Mouse (Mus musculus) heart, embryonic 12.5 days (tissue): ENCODE measurements at regions not wholly inside any gene's neighbourhood (a gene's known extent, or its start where the extent isn't known, plus 50 kb on each side); places are given as distances from the start of the nearest gene placed in this dataset.
A peak's percentile ranks its signal among the peaks of the same experiment; 100 is the strongest.

ENCODE experiments used
- ATAC-seq: fragments of 200-750 bp; cut with Nextera tagmentation; 2 replicates; pipeline ENCODE4 v1.8.0; 2017; ENCODE audit warnings: moderate TSS enrichment, moderate library complexity; ENCODE audit not compliant: insufficient number of reproducible peaks, low FRiP score
- H3K27ac ChIP-seq: fragments of 300-500 bp; sonication (generic); 2 replicates; pipeline ENCODE4 v1.5.1; 2016; ENCODE audit warnings: mild to moderate bottlenecking, moderate library complexity; ENCODE audit not compliant: poor library complexity, severe bottlenecking
- H3K27me3 ChIP-seq: fragments of 300-500 bp; sonication (generic); replicated peaks from 2 replicates; pipeline ENCODE4 v1.6.1; 2016; ENCODE audit warnings: mild to moderate bottlenecking, moderate library complexity
- H3K36me3 ChIP-seq: fragments of 300-500 bp; sonication (generic); 2 replicates; pipeline ENCODE4 v1.6.1; 2016; ENCODE audit warnings: mild to moderate bottlenecking, moderate library complexity
- H3K4me1 ChIP-seq: fragments of 300-500 bp; sonication (generic); replicated peaks from 2 replicates; pipeline ENCODE4 v1.6.1; 2016; ENCODE audit warnings: mild to moderate bottlenecking
- H3K4me2 ChIP-seq: fragments of 300-500 bp; sonication (generic); 2 replicates; pipeline ENCODE4 v1.6.1; 2016; ENCODE audit warnings: mild to moderate bottlenecking, moderate library complexity
- H3K4me3 ChIP-seq: fragments of 300-500 bp; sonication (generic); 2 replicates; pipeline ENCODE4 v1.5.1; 2016; ENCODE audit warnings: mild to moderate bottlenecking
- H3K9ac ChIP-seq: fragments of 300-500 bp; sonication (generic); 2 replicates; pipeline ENCODE4 v1.6.1; 2016; ENCODE audit warnings: mild to moderate bottlenecking, moderate library complexity
- H3K9me3 ChIP-seq: fragments of 300-500 bp; sonication (generic); replicated peaks from 2 replicates; pipeline ENCODE4 v1.6.1; 2016; ENCODE audit warnings: mild to moderate bottlenecking, moderate library complexity
- WGBS: fragments of 180-500 bp; shearing (Covaris S2); methylation state at CpG from one replicate; pipeline ENCODE4 v1.1.7; 2016; 5-methylcytosine and 5-hydroxymethylcytosine counted together

GRCm38 (mm10) chr13:16261145-16261544 lies 249.5 kb downstream of the Inhba start:
- Histone ChIP-seq H3K9ac (no peak overlapping the region), H3K27me3 (no peaks in the 10 kb centered on the region), H3K4me3 (no peak overlapping the region), H3K9me3 (no peaks in the 10 kb centered on the region), H3K4me1 (no peaks in the 10 kb centered on the region), H3K27ac (no peak overlapping the region), H3K4me2 (no peak overlapping the region), H3K36me3 (no peaks in the 10 kb centered on the region)
- 67% methylated on average over 3 of the region's 3 CpGs for WGBS
- ATAC-seq, result no peak

- 20% methylated on average over 3 of the region's 3 CpGs for WGBS
- H3K9me3 ChIP-seq, result no peaks in the 10 kb centered on the region
- ATAC-seq, result no peak
- no peak overlapping the region for H3K4me2 ChIP-seq
- no peak overlapping the region for H3K9ac ChIP-seq
- H3K4me1 ChIP-seq, result peaks cover 30% of the 10 kb centered on the region
- no peaks in the 10 kb centered on the region for H3K36me3 ChIP-seq
- H3K4me3 ChIP-seq, result no peak overlapping the region
- 0 out of 2 replicates have a peak overlapping the region, but pooled peaks have one; percentile 21 for H3K27ac ChIP-seq
- no peaks in the 10 kb centered on the region for H3K27me3 ChIP-seq
Measured at GRCm38 (mm10) chr13:16279974-16280373, 268.3 kb downstream of the Inhba start.

DNA sequence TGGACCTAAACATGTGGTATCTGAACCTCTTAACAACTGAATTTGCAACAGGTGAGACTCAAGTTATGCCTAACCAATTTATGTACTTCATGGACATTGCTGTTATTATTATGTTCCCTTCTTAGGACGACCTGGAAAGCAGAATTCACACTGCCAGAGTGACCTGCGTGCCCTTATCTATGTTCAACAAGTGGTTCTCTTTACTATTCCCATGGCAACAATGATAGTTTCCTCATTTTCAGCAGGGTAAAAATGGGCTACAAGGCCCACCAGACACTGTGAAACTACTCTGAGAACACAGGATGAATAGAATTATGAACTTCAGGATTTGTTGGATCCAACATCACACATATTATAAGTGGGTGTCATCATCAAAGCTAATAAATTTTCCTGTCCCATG lies 269.1 kb downstream of the Inhba start:
- Histone ChIP-seq H3K36me3 (no peaks in the 10 kb centered on the region), H3K4me2 (no peak overlapping the region), H3K27ac (no peak overlapping the region; the same call in 1 of the 2 replicates), H3K4me1 (peaks cover 30% of the 10 kb centered on the region), H3K27me3 (no peaks in the 10 kb centered on the region), H3K4me3 (no peak overlapping the region), H3K9ac (no peak overlapping the region), H3K9me3 (no peaks in the 10 kb centered on the region)
- WGBS, result 20% methylated on average over 2 of the region's 2 CpGs
- no peak for ATAC-seq

GRCm38 (mm10) chr13:16281777-16282176 lies 270.1 kb downstream of the Inhba start:
- H3K36me3 ChIP-seq, result no peaks in the 10 kb centered on the region
- H3K4me1 ChIP-seq, result peaks cover 30% of the 10 kb centered on the region
- H3K27me3 ChIP-seq, result no peaks in the 10 kb centered on the region
- H3K4me3 ChIP-seq, result no peak overlapping the region
- H3K9me3 ChIP-seq, result no peaks in the 10 kb centered on the region
- ATAC-seq, result peak; percentile 18; the same call in 1 of the 2 replicates
- H3K27ac ChIP-seq, result peak overlapping the region; percentile 53; the same call in 1 of the 2 replicates
- H3K9ac ChIP-seq, result no peak overlapping the region
- no peak overlapping the region for H3K4me2 ChIP-seq

GRCm38 (mm10) chr13:16282230-16282629 lies 270.6 kb downstream of the Inhba start:
- Histone ChIP-seq H3K9ac (no peak overlapping the region), H3K9me3 (no peaks in the 10 kb centered on the region), H3K4me2 (no peak overlapping the region), H3K36me3 (no peaks in the 10 kb centered on the region), H3K27me3 (no peaks in the 10 kb centered on the region), H3K4me1 (peaks cover 30% of the 10 kb centered on the region), H3K4me3 (no peak overlapping the region), H3K27ac (peak overlapping the region; percentile 63)
- 19% methylated on average over 2 of the region's 2 CpGs for WGBS
- peak; percentile 66 for ATAC-seq

DNA sequence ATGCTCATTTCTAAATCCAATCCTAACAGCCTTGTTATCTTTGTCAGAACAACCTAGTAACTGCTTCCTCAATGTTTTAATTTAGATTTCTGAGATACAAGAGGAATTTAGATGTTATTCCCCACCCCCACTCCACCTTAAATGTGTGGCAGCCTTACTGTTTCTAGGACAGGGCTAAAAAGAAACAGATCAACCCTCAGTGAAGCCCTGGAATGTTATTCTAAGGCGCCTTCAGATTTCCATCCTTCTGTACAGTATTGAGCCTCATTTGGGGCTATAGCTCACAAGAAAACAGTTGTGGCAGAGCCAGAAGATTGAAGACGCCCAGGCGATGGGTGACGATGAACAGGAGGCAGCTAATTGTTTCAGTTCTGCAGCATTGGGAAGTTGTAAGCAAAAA lies 271.7 kb downstream of the Inhba start:
- Histone ChIP-seq H3K9me3 (no peaks in the 10 kb centered on the region), H3K4me3 (no peak overlapping the region), H3K36me3 (no peaks in the 10 kb centered on the region), H3K27me3 (no peaks in the 10 kb centered on the region), H3K27ac (peak overlapping the region; percentile 63), H3K9ac (no peak overlapping the region), H3K4me2 (no peak overlapping the region), H3K4me1 (peaks cover 30% of the 10 kb centered on the region)
- WGBS, result 44% methylated on average over 4 of the region's 4 CpGs
- ATAC-seq, result peak; percentile 45; the same call in 1 of the 2 replicates

DNA sequence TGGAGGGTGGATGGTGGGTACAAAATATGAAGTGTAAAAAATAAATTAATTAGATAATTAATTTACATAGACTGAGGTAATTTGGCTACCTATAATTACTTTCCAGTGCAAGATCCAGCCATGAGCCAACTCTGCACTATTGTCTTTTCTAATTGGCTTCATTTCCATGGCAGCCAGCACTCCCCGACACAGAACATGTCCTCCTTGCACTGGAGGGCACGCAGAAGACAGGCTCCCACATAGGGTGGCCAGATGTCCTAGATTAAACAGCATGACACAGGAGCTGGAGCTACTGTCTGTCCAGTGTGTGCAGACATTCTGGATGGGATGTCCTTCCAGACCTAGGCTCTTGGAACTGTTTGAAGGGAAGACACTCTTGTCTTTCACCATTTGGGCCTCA lies 278.0 kb downstream of the Inhba start:
- Histone ChIP-seq H3K4me2 (no peak overlapping the region), H3K27me3 (no peaks in the 10 kb centered on the region), H3K4me1 (0 out of 2 replicates have a peak, but pooled peaks cover 2% of the 10 kb centered on the region), H3K36me3 (no peaks in the 10 kb centered on the region), H3K4me3 (no peak overlapping the region), H3K9me3 (no peaks in the 10 kb centered on the region), H3K27ac (no peak overlapping the region), H3K9ac (no peak overlapping the region)
- WGBS, result 79% methylated on average over 2 of the region's 2 CpGs
- ATAC-seq, result no peak

DNA sequence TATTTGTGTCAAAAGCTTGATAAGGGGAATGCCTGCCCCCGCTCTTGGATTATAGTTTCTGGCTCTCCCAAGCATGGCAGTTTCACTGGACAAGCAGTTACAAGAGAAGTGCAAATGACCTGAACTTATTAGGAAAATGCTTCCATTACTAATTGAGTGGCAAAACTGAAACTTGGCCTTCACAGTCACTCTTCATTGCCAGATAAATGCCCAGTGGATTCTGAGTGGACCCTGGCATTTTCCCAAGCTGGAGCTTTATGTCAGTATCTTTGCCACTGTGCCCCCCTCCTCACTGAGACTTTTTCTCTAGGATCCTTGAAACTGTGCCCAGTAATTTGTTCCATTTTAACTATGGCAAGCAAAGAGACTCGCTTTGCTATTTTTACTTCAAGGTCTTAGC lies 279.1 kb downstream of the Inhba start:
- Histone ChIP-seq H3K36me3 (no peaks in the 10 kb centered on the region), H3K27me3 (no peaks in the 10 kb centered on the region), H3K27ac (no peak overlapping the region), H3K4me3 (no peak overlapping the region), H3K9ac (no peak overlapping the region), H3K9me3 (no peaks in the 10 kb centered on the region), H3K4me2 (no peak overlapping the region), H3K4me1 (0 out of 2 replicates have a peak, but pooled peaks cover 2% of the 10 kb centered on the region)
- no peak for ATAC-seq
- WGBS, result 62% methylated on average over 2 of the region's 2 CpGs

- no peak overlapping the region for H3K9ac ChIP-seq
- H3K27ac ChIP-seq, result no peak overlapping the region
- WGBS, result 75% methylated on average over 6 of the region's 6 CpGs
- H3K9me3 ChIP-seq, result no peaks in the 10 kb centered on the region
- H3K4me2 ChIP-seq, result no peak overlapping the region
- no peak for ATAC-seq
- H3K27me3 ChIP-seq, result no peaks in the 10 kb centered on the region
- H3K4me1 ChIP-seq, result 0 out of 2 replicates have a peak, but pooled peaks cover 2% of the 10 kb centered on the region
- H3K4me3 ChIP-seq, result no peak overlapping the region
- no peaks in the 10 kb centered on the region for H3K36me3 ChIP-seq
Measured at GRCm38 (mm10) chr13:16291661-16292291, 280.1 kb downstream of the Inhba start.

DNA sequence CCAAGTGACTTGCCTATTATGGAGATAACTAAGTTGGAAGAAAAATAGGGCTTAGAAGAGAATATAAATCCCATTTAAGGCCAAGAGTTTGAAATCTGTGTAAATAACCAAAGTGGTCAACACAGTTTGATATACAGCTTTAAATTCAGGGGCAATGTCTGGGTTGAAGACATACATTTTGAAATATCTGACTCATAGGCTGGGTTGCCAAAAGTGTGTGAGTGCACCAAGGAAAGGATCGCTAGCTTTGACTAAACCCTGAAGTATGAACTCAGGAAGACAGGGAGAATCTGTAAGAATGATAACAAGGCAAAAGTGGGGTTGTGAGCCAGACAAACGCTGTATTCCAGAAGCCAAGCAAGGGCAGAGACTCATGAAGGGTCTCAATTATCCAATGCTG lies 288.1 kb downstream of the Inhba start:
- H3K9ac ChIP-seq, result no peak overlapping the region
- no peaks in the 10 kb centered on the region for H3K4me1 ChIP-seq
- 39% methylated on average over 2 of the region's 2 CpGs for WGBS
- no peak for ATAC-seq
- H3K4me3 ChIP-seq, result no peak overlapping the region
- no peak overlapping the region for H3K4me2 ChIP-seq
- H3K27me3 ChIP-seq, result no peaks in the 10 kb centered on the region
- no peaks in the 10 kb centered on the region for H3K36me3 ChIP-seq
- H3K27ac ChIP-seq, result no peak overlapping the region
- no peaks in the 10 kb centered on the region for H3K9me3 ChIP-seq

DNA sequence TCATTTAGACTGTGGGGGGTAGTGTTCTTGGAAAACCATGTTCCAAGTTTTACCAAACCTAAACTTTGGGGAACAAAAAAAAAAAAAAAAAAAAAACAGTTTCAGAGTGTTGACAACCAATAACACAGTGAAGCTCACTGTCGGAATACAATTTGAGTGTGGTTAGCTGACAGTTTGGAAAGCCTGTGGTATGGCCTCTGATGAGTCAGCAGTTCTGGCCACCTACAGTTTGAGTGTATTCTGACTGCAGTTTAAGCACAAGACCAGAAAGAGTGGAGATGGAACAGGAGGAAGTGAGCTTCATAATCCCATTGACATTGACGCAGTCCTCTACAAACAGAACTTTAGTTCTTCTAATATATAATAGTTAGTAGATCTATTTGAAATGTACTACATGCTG lies 303.0 kb downstream of the Inhba start:
- Histone ChIP-seq H3K4me3 (no peak overlapping the region), H3K36me3 (no peaks in the 10 kb centered on the region), H3K9ac (no peak overlapping the region), H3K4me1 (no peaks in the 10 kb centered on the region; the same call in 1 of the 2 replicates), H3K9me3 (no peaks in the 10 kb centered on the region), H3K4me2 (no peak overlapping the region), H3K27ac (no peak overlapping the region), H3K27me3 (no peaks in the 10 kb centered on the region)
- WGBS, result 72% methylated on average over 2 of the region's 2 CpGs
- no peak for ATAC-seq

- ATAC-seq, result no peak
- 70% methylated on average over 2 of the region's 2 CpGs for WGBS
- Histone ChIP-seq H3K4me2 (no peak overlapping the region), H3K4me1 (no peaks in the 10 kb centered on the region; the same call in 1 of the 2 replicates), H3K36me3 (no peaks in the 10 kb centered on the region), H3K9me3 (no peaks in the 10 kb centered on the region), H3K4me3 (no peak overlapping the region), H3K27me3 (no peaks in the 10 kb centered on the region), H3K9ac (no peak overlapping the region), H3K27ac (no peak overlapping the region)
Measured at GRCm38 (mm10) chr13:16315689-16316088, 304.0 kb downstream of the Inhba start.
